Mouse (Mus musculus): ENCODE data around the gene Ank2. TPM values are rescaled to one million over a fixed set of nuclear protein-coding genes. Genes with fewer than 3 reads are reported as not detected.

The Ank2 gene
- polyA plus RNA-seq, 1 experiment from 2014 or later, result 47.1 TPM

GRCm38 (mm10) chr3:126978768-126979410 is 520.3 kb downstream of the Ank2 start:
- ATAC-seq (ENCODE audit: insufficient number of reproducible peaks, insufficient read depth, low FRiP score, low TSS enrichment), result no peak
- no peaks in the 10 kb centered on the region for H3K27me3 ChIP-seq
- no peak overlapping the region for H3K4me3 ChIP-seq
- no peaks in the 10 kb centered on the region for H3K36me3 ChIP-seq
- H3K27ac ChIP-seq, result no peak overlapping the region
- H3K4me1 ChIP-seq, result no peaks in the 10 kb centered on the region
- H3K9ac ChIP-seq, result no peak overlapping the region
- no peak overlapping the region for H3K4me2 ChIP-seq (replicated peaks)
- H3K9me3 ChIP-seq, result no peaks in the 10 kb centered on the region
- WGBS, result 58% methylated on average over 11 of the region's 11 CpGs

GRCm38 (mm10) chr3:126977399-126977798 is 521.8 kb downstream of the Ank2 start:
- H3K4me3 ChIP-seq, result no peak overlapping the region
- H3K36me3 ChIP-seq, result no peaks in the 10 kb centered on the region
- WGBS, result 59% methylated on average over 6 of the region's 6 CpGs
- H3K9ac ChIP-seq, result no peak overlapping the region
- no peak overlapping the region for H3K4me2 ChIP-seq (replicated peaks)
- H3K4me1 ChIP-seq, result no peaks in the 10 kb centered on the region
- H3K9me3 ChIP-seq, result no peaks in the 10 kb centered on the region
- H3K27me3 ChIP-seq, result no peaks in the 10 kb centered on the region
- no peak for ATAC-seq (ENCODE audit: insufficient number of reproducible peaks, insufficient read depth, low FRiP score, low TSS enrichment)
- H3K27ac ChIP-seq, result no peak overlapping the region

GRCm38 (mm10) chr3:126976793-126977192 is 522.4 kb downstream of the Ank2 start:
- H3K4me3 ChIP-seq, result no peak overlapping the region
- H3K27me3 ChIP-seq, result no peaks in the 10 kb centered on the region
- H3K36me3 ChIP-seq, result no peaks in the 10 kb centered on the region
- no peak overlapping the region for H3K27ac ChIP-seq
- ATAC-seq (ENCODE audit: insufficient number of reproducible peaks, insufficient read depth, low FRiP score, low TSS enrichment), result no peak
- H3K4me1 ChIP-seq, result no peaks in the 10 kb centered on the region
- no peak overlapping the region for H3K4me2 ChIP-seq (replicated peaks)
- H3K9ac ChIP-seq, result no peak overlapping the region
- H3K9me3 ChIP-seq, result no peaks in the 10 kb centered on the region
- 69% methylated on average over 16 of the region's 16 CpGs for WGBS

GRCm38 (mm10) chr3:126975409-126975808 is 523.7 kb downstream of the Ank2 start:
- Histone ChIP-seq H3K9ac (no peak overlapping the region), H3K4me3 (no peak overlapping the region), H3K27me3 (no peaks in the 10 kb centered on the region), H3K4me1 (no peaks in the 10 kb centered on the region), H3K27ac (no peak overlapping the region), H3K4me2 (replicated peaks) (no peak overlapping the region), H3K9me3 (no peaks in the 10 kb centered on the region), H3K36me3 (no peaks in the 10 kb centered on the region)
- WGBS, result 85% methylated on average over 5 of the region's 5 CpGs
- no peak for ATAC-seq (ENCODE audit: insufficient number of reproducible peaks, insufficient read depth, low FRiP score, low TSS enrichment)

- Histone ChIP-seq H3K27me3 (no peaks in the 10 kb centered on the region), H3K4me3 (no peak overlapping the region), H3K4me1 (no peaks in the 10 kb centered on the region), H3K36me3 (no peaks in the 10 kb centered on the region), H3K4me2 (replicated peaks) (no peak overlapping the region), H3K27ac (no peak overlapping the region), H3K9ac (no peak overlapping the region), H3K9me3 (no peaks in the 10 kb centered on the region)
- no peak for ATAC-seq (ENCODE audit: insufficient number of reproducible peaks, insufficient read depth, low FRiP score, low TSS enrichment)
- WGBS, result 81% methylated on average over 2 of the region's 2 CpGs
Measured at GRCm38 (mm10) chr3:126973551-126973950, 525.6 kb downstream of the Ank2 start.

- no peaks in the 10 kb centered on the region for H3K36me3 ChIP-seq
- H3K9ac ChIP-seq, result no peak overlapping the region
- 91% methylated on average over 9 of the region's 9 CpGs for WGBS
- no peaks in the 10 kb centered on the region for H3K9me3 ChIP-seq
- no peak overlapping the region for H3K4me3 ChIP-seq
- no peak overlapping the region for H3K27ac ChIP-seq
- 0 out of 2 replicates have a peak, but pooled peaks cover under 1% of the 10 kb centered on the region for H3K4me1 ChIP-seq
- ATAC-seq (ENCODE audit: insufficient number of reproducible peaks, insufficient read depth, low FRiP score, low TSS enrichment), result no peak
- H3K27me3 ChIP-seq, result no peaks in the 10 kb centered on the region
- H3K4me2 ChIP-seq (replicated peaks), result no peak overlapping the region
Measured at GRCm38 (mm10) chr3:126971531-126971930, 527.6 kb downstream of the Ank2 start.

- no peak for ATAC-seq (ENCODE audit: insufficient number of reproducible peaks, insufficient read depth, low FRiP score, low TSS enrichment)
- Histone ChIP-seq H3K27me3 (no peaks in the 10 kb centered on the region), H3K4me3 (no peak overlapping the region), H3K36me3 (no peaks in the 10 kb centered on the region), H3K4me1 (0 out of 2 replicates have a peak, but pooled peaks cover 3% of the 10 kb centered on the region), H3K9ac (no peak overlapping the region), H3K4me2 (replicated peaks) (no peak overlapping the region), H3K9me3 (no peaks in the 10 kb centered on the region), H3K27ac (no peak overlapping the region)
- WGBS, result 85% methylated on average over 2 of the region's 2 CpGs
Measured at GRCm38 (mm10) chr3:126968721-126969120, 530.4 kb downstream of the Ank2 start.

- H3K4me3 ChIP-seq, result no peak overlapping the region
- H3K27ac ChIP-seq, result no peak overlapping the region
- no peak overlapping the region for H3K4me2 ChIP-seq (replicated peaks)
- H3K27me3 ChIP-seq, result no peaks in the 10 kb centered on the region
- no peaks in the 10 kb centered on the region for H3K9me3 ChIP-seq
- H3K36me3 ChIP-seq, result 0 out of 2 replicates have a peak, but pooled peaks cover 6% of the 10 kb centered on the region
- ATAC-seq (ENCODE audit: insufficient number of reproducible peaks, insufficient read depth, low FRiP score, low TSS enrichment), result no peak
- no peak overlapping the region for H3K9ac ChIP-seq
- WGBS, result 77% methylated on average over 2 of the region's 2 CpGs
- H3K4me1 ChIP-seq, result 0 out of 2 replicates have a peak, but pooled peaks cover 3% of the 10 kb centered on the region
Measured at GRCm38 (mm10) chr3:126965767-126966166, 533.4 kb downstream of the Ank2 start.

GRCm38 (mm10) chr3:126962326-126962725 is 536.8 kb downstream of the Ank2 start:
- ATAC-seq (ENCODE audit: insufficient number of reproducible peaks, insufficient read depth, low FRiP score, low TSS enrichment), result no peak
- Histone ChIP-seq H3K9ac (no peak overlapping the region), H3K27me3 (no peaks in the 10 kb centered on the region), H3K9me3 (no peaks in the 10 kb centered on the region), H3K36me3 (0 out of 2 replicates have a peak, but pooled peaks cover 6% of the 10 kb centered on the region), H3K27ac (no peak overlapping the region), H3K4me3 (no peak overlapping the region), H3K4me2 (replicated peaks) (no peak overlapping the region), H3K4me1 (0 out of 2 replicates have a peak, but pooled peaks cover 3% of the 10 kb centered on the region)
- WGBS, result 93% methylated on average over 8 of the region's 8 CpGs

- 51% methylated on average over 1 of the region's 1 CpGs for WGBS
- no peak for ATAC-seq (ENCODE audit: insufficient number of reproducible peaks, insufficient read depth, low FRiP score, low TSS enrichment)
- Histone ChIP-seq H3K4me2 (replicated peaks) (no peak overlapping the region), H3K27me3 (no peaks in the 10 kb centered on the region), H3K9ac (no peak overlapping the region), H3K27ac (no peak overlapping the region), H3K4me1 (no peaks in the 10 kb centered on the region), H3K36me3 (no peaks in the 10 kb centered on the region), H3K4me3 (no peak overlapping the region), H3K9me3 (no peaks in the 10 kb centered on the region)
Measured at GRCm38 (mm10) chr3:126952698-126953097, 546.5 kb downstream of the Ank2 start.

- 93% methylated on average over 10 of the region's 10 CpGs for WGBS
- ATAC-seq (ENCODE audit: insufficient number of reproducible peaks, insufficient read depth, low FRiP score, low TSS enrichment), result no peak
- Histone ChIP-seq H3K9ac (no peak overlapping the region), H3K27me3 (no peaks in the 10 kb centered on the region), H3K9me3 (no peaks in the 10 kb centered on the region), H3K4me2 (replicated peaks) (no peak overlapping the region), H3K36me3 (peaks cover 27% of the 10 kb centered on the region; the same call in 1 of the 2 replicates), H3K27ac (no peak overlapping the region), H3K4me3 (no peak overlapping the region), H3K4me1 (no peaks in the 10 kb centered on the region)
Measured at GRCm38 (mm10) chr3:126946591-126946990, 552.6 kb downstream of the Ank2 start.

GRCm38 (mm10) chr3:126944838-126945237 is 554.3 kb downstream of the Ank2 start:
- Histone ChIP-seq H3K4me1 (no peaks in the 10 kb centered on the region), H3K9me3 (no peaks in the 10 kb centered on the region), H3K4me2 (replicated peaks) (no peak overlapping the region), H3K27ac (no peak overlapping the region), H3K27me3 (no peaks in the 10 kb centered on the region), H3K9ac (no peak overlapping the region), H3K4me3 (no peak overlapping the region), H3K36me3 (peaks cover 28% of the 10 kb centered on the region; the same call in 1 of the 2 replicates)
- 68% methylated on average over 4 of the region's 4 CpGs for WGBS
- ATAC-seq (ENCODE audit: insufficient number of reproducible peaks, insufficient read depth, low FRiP score, low TSS enrichment), result no peak
